Mouse (Mus musculus) kidney, embryonic 16.5 days (tissue): Measurements from ENCODE around the gene Gm49486. TPM values are rescaled to one million over a fixed set of nuclear protein-coding genes. Genes with fewer than 3 reads are reported as not detected.
A peak's percentile ranks its signal among the peaks of the same experiment; 100 is the strongest.

Source experiments
- ATAC-seq: fragments of 200-750 bp; cut with Nextera tagmentation; 2 replicates; pipeline ENCODE4 v1.8.0; 2017; ENCODE audit warnings: moderate TSS enrichment; ENCODE audit not compliant: low FRiP score, low TSS enrichment
- H3K27ac ChIP-seq: fragments of 300-500 bp; sonication (generic); 2 replicates; pipeline ENCODE4 v1.5.1; 2014; ENCODE audit warnings: low read length
- H3K27me3 ChIP-seq: fragments of 300-500 bp; sonication (generic); 2 replicates; pipeline ENCODE4 v1.6.1; 2014; ENCODE audit warnings: low read length, control low read depth, mixed read lengths; ENCODE audit not compliant: insufficient read depth
- H3K36me3 ChIP-seq: fragments of 300-500 bp; sonication (generic); 2 replicates; pipeline ENCODE4 v1.6.1; 2014; ENCODE audit warnings: low read length, control low read depth, mixed read lengths; ENCODE audit not compliant: insufficient read depth
- H3K4me1 ChIP-seq: fragments of 300-500 bp; sonication (generic); 2 replicates; pipeline ENCODE4 v1.6.1; 2014; ENCODE audit warnings: low read length, control low read depth, mixed read lengths; ENCODE audit not compliant: insufficient read depth
- H3K4me2 ChIP-seq: fragments of 300-500 bp; sonication (generic); replicated peaks from 2 replicates; pipeline ENCODE4 v1.6.1; 2014; ENCODE audit warnings: low read depth, low read length
- H3K4me3 ChIP-seq: fragments of 300-500 bp; sonication (generic); 2 replicates; pipeline ENCODE4 v1.5.1; 2014; ENCODE audit warnings: mild to moderate bottlenecking, low read length
- H3K9ac ChIP-seq: fragments of 300-500 bp; sonication (generic); replicated peaks from 2 replicates; pipeline ENCODE4 v1.6.1; 2014; ENCODE audit warnings: low read length
- H3K9me3 ChIP-seq: fragments of 300-500 bp; sonication (generic); 2 replicates; pipeline ENCODE4 v1.6.1; 2016; ENCODE audit warnings: low read length, control low read depth
- WGBS: fragments of 180-500 bp; shearing (Covaris S2); extraction: QIAGEN DNeasy Blood & Tissue Kit; methylation state at CpG from one replicate; pipeline ENCODE4 v1.1.7; 2014; 5-methylcytosine and 5-hydroxymethylcytosine counted together
- polyA plus RNA-seq: library from polyadenylated mRNA; unstranded; fragments of >200 nt; fragmentation: Nextera tagmentation; extraction: Ambion mirVana; gene quantifications from 2 replicates; pipeline ENCODE4 v1.2.1, GENCODE M21; 2015

The Gm49486 gene
- polyA plus RNA-seq, 1 experiment from 2014 or later, result 0.55 TPM

DNA sequence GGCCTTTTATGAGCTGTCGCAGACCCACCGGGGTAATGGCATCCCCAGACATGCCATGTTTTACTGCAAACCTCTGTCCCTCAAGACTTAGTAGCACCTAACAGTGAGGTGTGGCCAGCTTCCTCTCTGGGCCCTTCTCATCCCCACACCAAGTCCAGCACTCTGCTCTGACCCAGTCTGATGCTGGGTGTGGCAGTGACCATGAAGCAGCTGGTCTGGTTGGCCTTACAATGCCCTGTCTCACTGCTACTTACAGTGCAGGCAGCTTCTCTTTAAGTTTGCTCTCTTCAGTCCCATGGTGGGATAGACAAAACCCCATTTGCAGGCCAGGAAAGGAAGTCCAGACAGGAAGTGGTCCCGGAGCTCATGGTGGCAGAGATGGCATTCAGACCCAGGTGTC, 16.1 kb downstream of the Gm49486 start:
- no peaks in the 10 kb centered on the region for H3K9me3 ChIP-seq
- no peak overlapping the region for H3K4me2 ChIP-seq
- H3K36me3 ChIP-seq, result peaks cover 48% of the 10 kb centered on the region
- H3K4me3 ChIP-seq, result no peak overlapping the region
- H3K27ac ChIP-seq, result no peak overlapping the region
- ATAC-seq, result no peak
- no peak overlapping the region for H3K9ac ChIP-seq
- H3K4me1 ChIP-seq, result peaks cover 5% of the 10 kb centered on the region; the same call in 1 of the 2 replicates
- WGBS, result 81% methylated on average over 3 of the region's 3 CpGs
- H3K27me3 ChIP-seq, result no peaks in the 10 kb centered on the region

DNA sequence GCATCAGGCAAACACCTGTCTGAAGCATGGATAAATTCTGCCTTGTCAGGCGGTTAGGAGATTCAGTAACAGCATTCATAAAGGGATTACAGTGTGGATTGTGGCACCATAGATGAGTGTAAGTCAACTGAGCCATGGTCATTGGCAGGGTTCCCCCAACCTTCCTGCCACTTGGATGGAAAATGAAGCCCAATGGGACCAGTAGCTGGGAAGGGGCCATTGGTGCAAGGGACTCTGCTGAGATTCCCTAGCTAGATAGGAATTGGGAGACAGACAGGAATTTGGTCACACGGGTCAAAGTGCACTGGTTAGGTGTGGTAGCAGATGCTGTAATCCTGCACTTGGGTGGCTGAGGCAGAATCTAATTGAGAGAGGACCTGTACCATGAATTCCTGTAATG, 21.0 kb downstream of the Gm49486 start:
- peaks cover 27% of the 10 kb centered on the region for H3K36me3 ChIP-seq
- H3K27ac ChIP-seq, result no peak overlapping the region
- ATAC-seq, result no peak
- no peak overlapping the region for H3K9ac ChIP-seq
- peaks cover 34% of the 10 kb centered on the region for H3K27me3 ChIP-seq
- H3K4me3 ChIP-seq, result no peak overlapping the region
- H3K4me1 ChIP-seq, result peaks cover 13% of the 10 kb centered on the region
- H3K9me3 ChIP-seq, result no peaks in the 10 kb centered on the region
- no peak overlapping the region for H3K4me2 ChIP-seq
- 81% methylated on average over 2 of the region's 2 CpGs for WGBS

DNA sequence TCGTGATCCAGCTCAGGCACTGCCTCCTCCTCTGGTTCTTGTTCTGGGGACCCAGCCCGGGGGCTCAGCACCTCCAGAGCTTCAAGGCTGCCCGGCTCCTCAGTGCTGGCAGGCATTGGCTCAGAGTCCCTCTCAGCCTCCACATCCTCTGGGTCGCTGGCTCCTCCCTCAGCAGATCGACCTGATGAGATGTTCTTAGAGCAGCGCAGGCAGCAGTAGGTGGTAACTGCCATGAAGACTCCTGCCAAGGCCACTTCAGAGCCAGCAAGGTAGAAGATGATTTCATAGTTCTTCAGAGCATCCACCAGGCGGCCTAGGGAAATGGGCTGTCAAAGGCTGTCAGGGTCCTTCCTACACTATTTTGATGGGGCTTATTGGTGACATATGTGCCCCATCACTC, 22.0 kb downstream of the Gm49486 start:
- ATAC-seq, result no peak
- no peak overlapping the region for H3K4me2 ChIP-seq
- H3K36me3 ChIP-seq, result peaks cover 20% of the 10 kb centered on the region
- 50% methylated on average over 7 of the region's 7 CpGs for WGBS
- H3K4me3 ChIP-seq, result no peak overlapping the region; the same call in 1 of the 2 replicates
- peaks cover 13% of the 10 kb centered on the region for H3K4me1 ChIP-seq
- peaks cover 34% of the 10 kb centered on the region for H3K27me3 ChIP-seq
- no peaks in the 10 kb centered on the region for H3K9me3 ChIP-seq
- no peak overlapping the region for H3K27ac ChIP-seq
- no peak overlapping the region for H3K9ac ChIP-seq

DNA sequence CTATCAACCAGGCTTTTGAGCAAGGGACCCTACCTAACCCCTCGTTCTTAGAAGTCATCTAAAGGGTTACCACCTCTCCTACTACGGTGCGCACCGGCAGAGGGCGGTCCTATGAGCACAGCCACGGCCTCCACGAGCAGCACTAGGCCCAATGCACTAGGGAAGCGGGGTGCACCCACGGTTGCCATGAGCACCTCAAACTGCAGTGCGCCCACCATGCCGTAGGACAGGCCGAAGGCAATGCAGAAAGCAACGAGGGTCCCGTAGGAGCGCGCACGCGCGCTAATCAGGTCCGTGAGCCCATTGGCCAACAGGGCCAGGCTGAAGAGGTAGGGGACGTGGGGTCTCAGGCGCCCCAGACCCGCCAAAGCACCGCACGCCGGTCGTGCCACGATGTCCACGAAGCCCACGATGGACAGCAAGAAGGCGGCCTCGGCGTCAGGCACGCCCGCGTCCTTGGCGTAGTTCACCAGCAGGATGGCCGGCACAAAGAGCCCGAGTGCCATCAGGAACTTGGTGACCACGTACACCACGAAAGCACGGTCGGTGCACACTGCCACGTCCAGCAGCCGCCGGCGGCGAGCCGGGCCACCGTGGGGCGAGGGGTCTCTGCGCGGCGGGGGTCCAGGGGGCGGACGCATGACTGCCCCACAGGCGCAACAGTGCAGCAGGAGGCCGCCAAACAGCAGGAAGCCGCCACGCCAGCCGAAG, 22.7 kb downstream of the Gm49486 start:
- ATAC-seq, result peak; percentile 71
- H3K27me3 ChIP-seq, result peaks cover 34% of the 10 kb centered on the region

DNA sequence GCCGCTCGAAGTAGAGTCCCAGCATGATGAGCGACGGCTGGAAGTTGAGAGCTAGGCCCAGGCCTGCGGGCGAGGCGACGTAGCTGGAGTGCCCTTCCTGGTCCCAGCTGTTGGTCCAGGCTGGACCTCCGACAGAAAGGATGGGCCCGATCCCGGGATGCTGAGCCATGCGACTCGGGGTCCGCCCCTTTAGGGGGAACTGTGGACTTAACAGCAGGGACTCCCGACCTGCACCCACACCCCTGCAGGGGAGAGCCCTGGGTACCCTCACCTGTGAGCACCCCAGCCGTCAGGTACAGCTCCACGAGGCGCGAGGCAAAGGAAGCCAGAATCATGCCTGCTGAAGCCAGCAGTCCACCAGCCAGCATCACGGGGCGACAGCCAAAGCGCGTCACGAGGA, 23.4 kb downstream of the Gm49486 start:
- Histone ChIP-seq H3K9ac (peak overlapping the region; percentile 69), H3K27ac (no peak overlapping the region), H3K4me2 (peak overlapping the region; percentile 80), H3K4me1 (peaks cover 13% of the 10 kb centered on the region), H3K9me3 (no peaks in the 10 kb centered on the region), H3K36me3 (peaks cover 9% of the 10 kb centered on the region; the same call in 1 of the 2 replicates), H3K27me3 (peaks cover 34% of the 10 kb centered on the region), H3K4me3 (peak overlapping the region; percentile 47)
- no peak for ATAC-seq
- 31% methylated on average over 24 of the region's 24 CpGs for WGBS

More for the DNA sequence above, 22.7 kb downstream of the Gm49486 start:
- Histone ChIP-seq H3K4me3 (peak overlapping the region; percentile 47), H3K4me2 (peak overlapping the region; percentile 80), H3K27ac (no peak overlapping the region), H3K4me1 (peaks cover 13% of the 10 kb centered on the region), H3K36me3 (peaks cover 12% of the 10 kb centered on the region; the same call in 1 of the 2 replicates), H3K9me3 (no peaks in the 10 kb centered on the region), H3K9ac (peak overlapping the region; percentile 69)
- WGBS, result 2% methylated on average over 57 of the region's 61 CpGs

DNA sequence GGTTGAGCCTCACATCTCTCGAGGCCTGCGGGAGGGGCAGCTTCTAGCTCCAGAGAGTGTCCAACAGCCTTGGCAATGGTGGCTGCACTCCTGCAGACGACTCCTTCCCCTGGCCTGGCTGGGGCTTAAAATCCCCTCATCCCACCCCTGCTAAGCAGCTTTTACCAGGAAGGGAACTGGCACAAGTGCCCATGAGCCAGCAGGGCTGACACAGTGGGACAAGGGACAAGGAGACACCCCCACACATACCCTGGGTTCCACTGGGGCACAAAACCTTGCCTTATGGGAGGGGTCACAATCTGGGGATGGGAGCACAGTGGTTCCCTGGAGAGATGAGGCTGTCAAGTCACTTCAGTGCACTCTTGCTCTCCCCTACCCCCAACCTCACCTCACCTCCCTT, 25.5 kb downstream of the Gm49486 start, which contains the start of gene Slc16a8:
TSS of gene Slc16a8 (minus strand) at position 101 of the 400 bp plus-strand sequence.
- H3K27me3 ChIP-seq, result peaks cover 34% of the 10 kb centered on the region
- ATAC-seq, result no peak

DNA sequence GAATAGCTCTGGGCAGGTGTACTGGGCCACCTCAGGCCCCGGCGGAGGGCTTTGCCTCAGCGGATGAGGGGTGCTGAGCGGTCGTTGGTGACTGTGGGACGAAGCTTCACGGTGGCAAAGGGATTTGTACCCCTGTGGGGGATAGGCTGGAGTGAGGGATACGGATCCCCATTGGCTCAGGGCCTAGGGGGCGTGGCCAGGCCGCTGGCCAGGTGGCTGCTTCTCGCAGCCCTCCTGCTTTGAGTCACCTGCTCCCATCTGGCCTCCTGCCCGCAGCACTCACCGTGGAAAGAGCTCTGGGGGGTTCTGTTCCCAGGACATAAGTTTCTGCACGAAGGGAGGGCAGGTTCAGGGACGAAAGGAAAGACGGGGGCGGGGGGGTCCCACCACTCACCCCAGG, 29.3 kb downstream of the Gm49486 start:
- Histone ChIP-seq H3K27me3 (peaks cover 37% of the 10 kb centered on the region), H3K9me3 (no peaks in the 10 kb centered on the region), H3K27ac (peak overlapping the region; percentile 38), H3K4me2 (no peak overlapping the region), H3K4me3 (no peak overlapping the region), H3K36me3 (no peaks in the 10 kb centered on the region), H3K9ac (no peak overlapping the region), H3K4me1 (peaks cover 29% of the 10 kb centered on the region)
- no peak for ATAC-seq
- WGBS, result 28% methylated on average over 17 of the region's 17 CpGs

More for the DNA sequence above, 25.5 kb downstream of the Gm49486 start, which contains the start of gene Slc16a8:
- H3K9me3 ChIP-seq, result no peaks in the 10 kb centered on the region
- 45% methylated on average over 3 of the region's 3 CpGs for WGBS
- H3K4me2 ChIP-seq, result 0 out of 2 replicates have a peak within 1 kb of the TSS, but pooled peaks have one; percentile 15
- no peak within 1 kb of the TSS for H3K27ac ChIP-seq
- no peak within 1 kb of the TSS for H3K9ac ChIP-seq
- H3K4me3 ChIP-seq, result no peak within 1 kb of the TSS
- no peaks in the 10 kb centered on the region for H3K36me3 ChIP-seq
- peaks cover 22% of the 10 kb centered on the region for H3K4me1 ChIP-seq

DNA sequence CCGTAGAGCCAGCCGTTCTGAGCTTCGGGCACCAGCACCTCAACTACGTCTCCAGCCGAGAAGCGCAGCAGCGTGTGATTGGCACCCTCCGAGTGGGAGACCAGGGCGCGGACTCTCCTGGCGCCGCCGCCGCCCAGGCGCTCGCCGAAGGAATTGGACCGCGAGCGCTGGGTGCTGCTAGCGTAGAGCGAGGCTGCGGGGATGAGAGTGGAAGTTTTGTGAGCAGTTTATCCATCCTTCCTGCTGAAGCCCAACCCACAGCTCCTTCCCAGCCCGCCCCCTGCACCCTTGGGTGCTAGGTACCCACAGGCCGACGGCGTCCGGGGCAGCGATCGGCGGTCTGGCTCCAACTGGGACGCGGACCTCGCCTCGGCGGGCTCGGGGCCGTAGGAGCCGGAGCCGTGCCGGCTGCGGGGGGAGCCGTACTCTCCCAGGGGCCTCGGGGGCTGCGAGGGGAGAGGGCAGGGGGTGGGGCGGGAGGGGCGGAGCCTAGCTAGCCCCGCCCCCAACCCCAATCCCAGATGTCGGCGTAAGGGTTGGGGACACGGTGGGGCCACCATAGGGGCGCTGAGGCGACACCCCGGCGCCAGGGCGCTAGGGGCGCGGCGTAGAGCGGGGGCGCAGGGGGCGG, 32.0 kb downstream of the Gm49486 start:
- Histone ChIP-seq H3K4me1 (peaks cover 29% of the 10 kb centered on the region), H3K9me3 (no peaks in the 10 kb centered on the region; the same call in 1 of the 2 replicates), H3K4me3 (peak overlapping the region; percentile 66), H3K27ac (no peak overlapping the region), H3K27me3 (peaks cover 31% of the 10 kb centered on the region; the same call in 1 of the 2 replicates), H3K4me2 (peak overlapping the region; percentile 100), H3K9ac (peak overlapping the region; percentile 75), H3K36me3 (no peaks in the 10 kb centered on the region)
- under 1% methylated on average over 37 of the region's 62 CpGs for WGBS
- ATAC-seq, result peak; percentile 58

DNA sequence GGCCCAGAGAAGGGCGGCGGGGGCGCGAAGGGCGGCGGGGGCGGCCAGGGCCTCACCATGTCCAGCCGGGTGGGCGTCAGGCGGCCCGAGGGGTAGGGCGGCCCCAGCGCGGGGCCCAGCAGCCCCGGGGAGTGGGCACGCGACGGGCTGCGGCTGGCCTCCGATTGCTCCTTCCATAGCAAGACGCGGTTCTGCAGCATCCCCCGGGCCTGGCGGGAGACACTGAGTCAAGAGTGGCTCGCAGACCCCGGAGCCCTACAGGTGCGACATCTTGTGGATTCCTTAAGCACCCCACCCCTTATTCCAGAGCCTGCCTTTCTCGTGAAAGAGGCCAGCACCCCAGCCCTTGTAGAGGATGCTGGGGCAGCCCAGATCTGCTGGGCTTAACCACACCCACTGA, 32.6 kb downstream of the Gm49486 start:
- peak; percentile 52 for ATAC-seq
- H3K9me3 ChIP-seq, result no peaks in the 10 kb centered on the region; the same call in 1 of the 2 replicates
- under 1% methylated on average over 22 of the region's 28 CpGs for WGBS
- H3K9ac ChIP-seq, result peak overlapping the region; percentile 75
- H3K36me3 ChIP-seq, result no peaks in the 10 kb centered on the region
- peaks cover 29% of the 10 kb centered on the region for H3K4me1 ChIP-seq
- peaks cover 31% of the 10 kb centered on the region; the same call in 1 of the 2 replicates for H3K27me3 ChIP-seq
- H3K27ac ChIP-seq, result no peak overlapping the region
- H3K4me2 ChIP-seq, result peak overlapping the region; percentile 100
- H3K4me3 ChIP-seq, result peak overlapping the region; percentile 66
